Mouse (Mus musculus): Measurements from ENCODE around the gene Tbx6. TPM values are rescaled to one million over a fixed set of nuclear protein-coding genes. Genes with fewer than 3 reads are reported as not detected.

Gene Tbx6
- polyA plus RNA-seq, 1 experiment = 1.6 TPM

DNA sequence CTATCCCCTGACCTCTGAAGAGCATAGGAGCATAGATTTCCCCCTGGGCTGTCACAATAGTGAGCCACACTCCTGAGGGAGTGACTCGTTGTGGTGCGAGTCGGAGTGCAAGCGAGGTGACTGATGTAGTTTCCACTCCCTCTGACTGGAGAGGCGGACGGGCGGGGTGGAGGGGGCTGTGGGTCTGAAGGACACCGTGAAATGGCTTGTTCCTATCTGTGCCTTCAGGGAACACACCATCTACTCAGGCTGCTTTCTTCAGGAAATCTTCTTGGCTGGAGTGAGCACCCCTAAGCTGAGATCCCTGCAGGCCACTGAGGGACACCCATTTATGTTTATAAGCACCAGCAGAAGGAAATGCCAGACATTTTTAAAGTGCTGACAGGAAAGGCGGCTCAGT is 41.5 kb downstream of the Tbx6 start:
- H3K27ac ChIP-seq (ENCODE audit: insufficient read depth, low read length) = 0 out of 2 replicates have a peak overlapping the region, but pooled peaks have one; percentile 31
- peak overlapping the region; percentile 91 for H3K4me3 ChIP-seq (ENCODE audit: insufficient read depth, low read length)
- TF ChIP-seq CTCF (IDR thresholded peaks at IDR 0.05; ENCODE audit: extremely low read depth, insufficient read depth, low read length) (no peak), POLR2A (IDR thresholded peaks at IDR 0.05; ENCODE audit: extremely low read depth, insufficient read depth, low read length) (0 out of 2 replicates have a peak, but pooled peaks have one; percentile 11)
- peaks cover 2% of the 10 kb centered on the region; the same call in 1 of the 2 replicates for H3K4me1 ChIP-seq (ENCODE audit: control insufficient read depth, insufficient read depth, low read length)

DNA sequence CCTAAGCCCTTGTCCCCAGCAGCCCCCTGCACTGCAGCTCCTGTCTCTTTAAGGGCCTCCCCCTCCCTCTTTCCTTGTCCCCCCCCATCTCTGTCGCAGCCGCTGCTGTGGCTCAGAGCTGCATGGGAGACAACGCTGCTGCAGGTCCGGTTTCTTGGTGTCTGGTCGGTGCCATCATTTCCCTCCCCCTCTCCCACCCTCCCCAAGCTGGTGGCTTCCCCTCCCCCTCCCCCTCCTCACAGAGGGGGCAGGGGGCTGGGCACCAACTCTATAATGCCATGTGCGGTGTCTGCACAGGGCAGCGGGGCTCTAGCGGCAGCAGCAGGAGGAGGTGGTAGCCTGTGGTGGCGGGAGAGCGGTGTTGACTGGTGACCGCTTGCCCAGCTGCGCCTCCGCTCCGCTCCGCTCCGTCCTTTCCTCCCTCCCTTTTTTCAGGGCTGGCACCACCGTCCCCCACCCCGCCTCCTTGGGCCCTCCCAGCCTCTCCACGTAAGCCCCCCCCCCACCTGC is 42.0 kb downstream of the Tbx6 start:
- no peak for TF ChIP-seq CTCF (IDR thresholded peaks at IDR 0.05; ENCODE audit: extremely low read depth, insufficient read depth, low read length)
- TF ChIP-seq POLR2A (IDR thresholded peaks at IDR 0.05; ENCODE audit: extremely low read depth, insufficient read depth, low read length) = peak; percentile 71; the same call in 1 of the 2 replicates
- H3K27ac ChIP-seq (ENCODE audit: insufficient read depth, low read length) = no peak overlapping the region

DNA sequence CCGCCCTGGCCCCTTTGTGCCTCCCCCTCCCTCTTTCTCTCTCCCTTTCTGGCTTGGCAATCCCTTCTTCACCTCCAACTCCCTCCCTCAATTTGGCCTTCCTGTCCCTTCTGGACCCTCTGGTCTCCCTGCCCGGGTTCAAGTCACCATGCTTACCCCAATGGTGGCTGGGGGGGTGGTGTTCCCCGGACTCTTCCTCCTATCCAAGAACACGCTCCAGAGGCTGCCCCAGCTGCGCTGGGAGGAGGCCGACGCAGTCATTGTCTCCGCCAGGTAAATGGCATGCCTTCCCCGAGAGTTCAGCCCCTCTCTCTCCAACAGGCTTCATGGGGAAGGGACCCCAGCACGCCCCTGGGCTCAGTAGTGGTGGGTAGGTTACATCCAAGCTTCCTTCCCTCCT is 42.7 kb downstream of the Tbx6 start:
- TF ChIP-seq POLR2A (IDR thresholded peaks at IDR 0.05; ENCODE audit: extremely low read depth, insufficient read depth, low read length) (no peak), CTCF (IDR thresholded peaks at IDR 0.05; ENCODE audit: extremely low read depth, insufficient read depth, low read length) (no peak)
- Histone ChIP-seq H3K4me3 (ENCODE audit: insufficient read depth, low read length) (peak overlapping the region; percentile 91), H3K27ac (ENCODE audit: insufficient read depth, low read length) (no peak overlapping the region), H3K4me1 (ENCODE audit: control insufficient read depth, insufficient read depth, low read length) (peaks cover 2% of the 10 kb centered on the region; the same call in 1 of the 2 replicates)

More for the DNA sequence above, 42.0 kb downstream of the Tbx6 start:
- H3K4me3 ChIP-seq (ENCODE audit: insufficient read depth, low read length) = peak overlapping the region; percentile 91
- H3K4me1 ChIP-seq (ENCODE audit: control insufficient read depth, insufficient read depth, low read length) = peaks cover 2% of the 10 kb centered on the region; the same call in 1 of the 2 replicates

DNA sequence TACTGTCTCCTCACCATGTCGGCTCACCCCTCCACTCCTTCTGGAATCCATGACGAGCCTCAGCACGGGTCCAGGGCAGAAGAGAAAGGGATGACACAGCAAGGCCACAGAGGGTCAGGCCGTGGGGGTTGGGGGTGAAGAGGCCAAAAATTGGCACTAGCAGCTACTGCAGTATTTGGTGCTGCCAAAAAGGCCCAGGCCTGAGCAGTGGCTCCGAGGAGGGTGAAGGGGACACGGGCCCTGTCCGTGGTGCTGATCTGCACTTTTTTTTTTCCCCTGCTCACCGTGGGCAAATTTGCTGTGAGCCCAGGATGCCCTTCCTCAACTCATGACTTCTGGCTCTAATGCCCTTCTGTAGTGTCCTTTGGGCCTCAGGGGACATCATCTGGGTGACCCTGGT is 44.1 kb downstream of the Tbx6 start:
- peaks cover 2% of the 10 kb centered on the region; the same call in 1 of the 2 replicates for H3K4me1 ChIP-seq (ENCODE audit: control insufficient read depth, insufficient read depth, low read length)
- TF ChIP-seq POLR2A (IDR thresholded peaks at IDR 0.05; ENCODE audit: extremely low read depth, insufficient read depth, low read length) (no peak), CTCF (IDR thresholded peaks at IDR 0.05; ENCODE audit: extremely low read depth, insufficient read depth, low read length) (no peak)
- no peak overlapping the region for H3K4me3 ChIP-seq (ENCODE audit: insufficient read depth, low read length)
- no peak overlapping the region for H3K27ac ChIP-seq (ENCODE audit: insufficient read depth, low read length)

DNA sequence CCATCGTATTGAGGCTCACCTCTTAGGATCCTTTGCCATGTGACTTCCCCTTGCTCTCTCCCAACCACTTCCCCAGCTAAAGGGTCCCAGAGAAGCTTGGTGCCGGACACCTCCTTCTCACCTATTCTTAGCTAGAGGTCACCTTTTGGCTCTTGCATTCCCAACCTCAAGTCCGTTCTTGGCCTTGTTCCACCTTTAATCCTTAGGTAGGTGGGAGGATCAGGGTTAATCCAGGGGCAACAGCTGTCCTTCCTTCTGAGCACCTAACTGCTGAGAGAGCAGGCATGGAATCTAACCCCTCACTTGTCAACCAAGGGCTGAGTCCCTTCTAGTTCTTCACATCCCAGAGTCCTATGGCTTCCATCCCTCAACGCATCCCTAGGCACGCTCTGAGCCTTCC is 44.7 kb downstream of the Tbx6 start:
- no peak overlapping the region for H3K4me3 ChIP-seq (ENCODE audit: insufficient read depth, low read length)
- H3K27ac ChIP-seq (ENCODE audit: insufficient read depth, low read length) = no peak overlapping the region
- TF ChIP-seq CTCF (IDR thresholded peaks at IDR 0.05; ENCODE audit: extremely low read depth, insufficient read depth, low read length) (no peak), POLR2A (IDR thresholded peaks at IDR 0.05; ENCODE audit: extremely low read depth, insufficient read depth, low read length) (no peak)
- H3K4me1 ChIP-seq (ENCODE audit: control insufficient read depth, insufficient read depth, low read length) = peaks cover 2% of the 10 kb centered on the region; the same call in 1 of the 2 replicates

DNA sequence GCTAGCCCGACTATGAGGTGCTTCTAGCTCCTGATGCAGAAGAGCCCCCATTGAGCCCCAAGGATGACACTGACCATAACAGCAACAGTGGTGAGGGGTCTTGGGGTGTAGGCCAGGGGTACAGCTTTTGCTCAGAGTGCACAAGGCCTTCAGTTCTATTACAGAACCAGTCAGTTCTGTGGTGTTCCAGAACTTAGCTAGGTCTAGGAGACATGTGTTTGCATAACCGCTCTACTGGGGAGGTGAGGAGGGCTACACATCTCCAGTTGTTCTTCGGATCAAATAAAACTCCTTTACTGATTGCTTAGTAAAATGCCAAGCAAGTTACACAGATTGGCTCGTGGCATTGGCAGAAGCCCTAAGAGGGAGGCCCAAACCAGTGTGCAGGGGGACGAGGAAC is 50.3 kb downstream of the Tbx6 start, which contains the start of gene 4930451I11Rik:
Gene 4930451I11Rik, minus strand, starts transcription at position 101 of the 400 bp plus-strand sequence.
- TF ChIP-seq CTCF (IDR thresholded peaks at IDR 0.05; ENCODE audit: extremely low read depth, insufficient read depth, low read length) = no peak
- no peak for TF ChIP-seq POLR2A (IDR thresholded peaks at IDR 0.05; ENCODE audit: extremely low read depth, insufficient read depth, low read length)
- Histone ChIP-seq H3K4me1 (ENCODE audit: control insufficient read depth, insufficient read depth, low read length) (no peaks in the 10 kb centered on the region), H3K4me3 (ENCODE audit: insufficient read depth, low read length) (no peak within 1 kb of the TSS), H3K27ac (ENCODE audit: insufficient read depth, low read length) (no peak within 1 kb of the TSS)

DNA sequence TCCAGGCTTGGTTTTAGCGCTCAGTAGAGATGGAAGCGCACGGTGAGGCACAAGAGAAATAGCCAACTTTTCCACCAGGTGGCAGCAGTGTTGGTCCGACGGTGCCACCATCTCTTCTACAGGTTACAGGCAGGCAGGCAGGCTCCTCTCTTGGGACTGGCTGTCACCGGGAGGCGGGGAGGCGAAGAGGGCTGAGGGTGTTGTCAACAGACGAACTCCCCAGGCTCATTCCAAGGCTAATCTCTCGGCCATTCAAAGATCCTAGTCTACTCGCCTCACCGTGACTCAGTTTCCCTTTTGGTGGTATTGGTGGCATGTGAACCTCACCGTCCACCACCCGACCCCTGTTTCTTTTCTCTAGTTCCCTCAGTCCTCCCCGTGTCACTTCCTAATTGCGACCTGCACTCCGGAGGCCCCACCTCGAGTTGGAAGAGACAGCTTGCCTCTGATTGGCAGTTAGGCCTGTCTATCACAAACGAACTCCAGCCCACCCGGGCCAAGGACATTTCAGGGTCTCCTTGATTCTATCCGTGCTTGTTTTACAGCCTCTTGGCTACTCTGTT is 50.8 kb downstream of the Tbx6 start:
- Histone ChIP-seq H3K4me3 (ENCODE audit: insufficient read depth, low read length) (no peak overlapping the region), H3K4me1 (ENCODE audit: control insufficient read depth, insufficient read depth, low read length) (no peaks in the 10 kb centered on the region), H3K27ac (ENCODE audit: insufficient read depth, low read length) (no peak overlapping the region)
- TF ChIP-seq POLR2A (IDR thresholded peaks at IDR 0.05; ENCODE audit: extremely low read depth, insufficient read depth, low read length) (no peak), CTCF (IDR thresholded peaks at IDR 0.05; ENCODE audit: extremely low read depth, insufficient read depth, low read length) (peak; percentile 80)

DNA sequence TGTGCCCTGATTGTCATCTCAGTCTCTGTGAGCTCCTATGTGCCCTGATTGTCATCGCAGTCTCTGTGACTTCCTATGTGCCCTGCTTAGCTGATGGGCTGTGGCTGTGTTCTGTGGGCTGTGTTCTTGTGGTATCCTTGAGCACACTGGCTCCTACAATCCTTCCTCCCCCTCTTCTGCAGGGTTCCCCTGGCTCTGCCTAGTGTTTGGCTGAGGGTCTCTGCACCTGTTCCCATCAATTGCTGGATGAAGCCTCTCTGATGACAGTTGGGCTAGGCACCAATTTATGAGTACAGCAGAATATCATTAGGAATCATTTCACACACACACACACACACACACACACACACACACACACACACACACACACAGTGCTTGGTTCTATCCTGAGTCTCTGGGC is 52.0 kb downstream of the Tbx6 start:
- no peaks in the 10 kb centered on the region for H3K4me1 ChIP-seq (ENCODE audit: control insufficient read depth, insufficient read depth, low read length)
- TF ChIP-seq POLR2A (IDR thresholded peaks at IDR 0.05; ENCODE audit: extremely low read depth, insufficient read depth, low read length) (no peak), CTCF (IDR thresholded peaks at IDR 0.05; ENCODE audit: extremely low read depth, insufficient read depth, low read length) (no peak)
- H3K27ac ChIP-seq (ENCODE audit: insufficient read depth, low read length) = no peak overlapping the region
- no peak overlapping the region for H3K4me3 ChIP-seq (ENCODE audit: insufficient read depth, low read length)

Other genes starting within 250 kb of the Tbx6 start
- gene Eif3c, start 215.1 kb upstream of the Tbx6 start, polyA plus RNA-seq (2012; rRNA removed) = 102 and 103 TPM in 2 replicates
- 0.84 and 0.93 TPM in 2 replicates for gene Apobr, start 196.5 kb upstream of the Tbx6 start, polyA plus RNA-seq (2012; rRNA removed)
- 41.8 and 42.3 TPM in 2 replicates for gene Cln3, start 195.7 kb upstream of the Tbx6 start, polyA plus RNA-seq (2012; rRNA removed)
- 0.19 TPM in 1 of 2 replicates, not detected in the other for gene Il27, start 186.5 kb upstream of the Tbx6 start, polyA plus RNA-seq (2012; rRNA removed)
- gene Nupr1, start 150.6 kb upstream of the Tbx6 start, polyA plus RNA-seq (2012; rRNA removed) = 21.6 and 23.1 TPM in 2 replicates
- 38.1 and 43.4 TPM in 2 replicates for gene Sgf29, start 132.2 kb upstream of the Tbx6 start, polyA plus RNA-seq (2012; rRNA removed)
- gene Sult1a1, start 105.1 kb upstream of the Tbx6 start, polyA plus RNA-seq (2012; rRNA removed) = 14.1 and 16.5 TPM in 2 replicates
- 51.2 and 55.8 TPM in 2 replicates for gene Bola2, start 86.1 kb upstream of the Tbx6 start, polyA plus RNA-seq (2012; rRNA removed)
- gene Slx1b, start 85.7 kb upstream of the Tbx6 start, polyA plus RNA-seq (2012; rRNA removed) = 31.2 and 33.8 TPM in 2 replicates
- gene Coro1a, start 73.7 kb upstream of the Tbx6 start, polyA plus RNA-seq (2012; rRNA removed) = 204 and 218 TPM in 2 replicates
- 246 and 283 TPM in 2 replicates for gene Mapk3, start 21.9 kb upstream of the Tbx6 start, polyA plus RNA-seq (2012; rRNA removed)
- gene Gdpd3, start 15.1 kb upstream of the Tbx6 start, polyA plus RNA-seq (2012; rRNA removed) = 2.5 and 3.1 TPM in 2 replicates
- 539 and 545 TPM in 2 replicates for gene Ypel3, start 4.5 kb upstream of the Tbx6 start, polyA plus RNA-seq (2012; rRNA removed)
- 75.4 and 77.7 TPM in 2 replicates for gene Ppp4c, start 11.0 kb downstream of the Tbx6 start, polyA plus RNA-seq (2012; rRNA removed)
- 108 and 124 TPM in 2 replicates for gene Fam57b, start 16.2 kb downstream of the Tbx6 start, polyA plus RNA-seq (2012; rRNA removed)
- 0.67 TPM in 1 of 2 replicates, not detected in the other for gene 4930451I11Rik, start 50.2 kb downstream of the Tbx6 start, polyA plus RNA-seq (2012; rRNA removed)
- 45.9 and 52.6 TPM in 2 replicates for gene Doc2a, start 65.9 kb downstream of the Tbx6 start, polyA plus RNA-seq (2012; rRNA removed)
- 58.5 and 69.2 TPM in 2 replicates for gene Hirip3, start 80.5 kb downstream of the Tbx6 start, polyA plus RNA-seq (2012; rRNA removed)
- gene Ino80e, start 80.9 kb downstream of the Tbx6 start, polyA plus RNA-seq (2012; rRNA removed) = 55.6 and 59.3 TPM in 2 replicates
- gene Taok2, start 103.2 kb downstream of the Tbx6 start, polyA plus RNA-seq (2012; rRNA removed) = 103 and 104 TPM in 2 replicates
- 31.9 and 35.9 TPM in 2 replicates for gene Tmem219, start 141.4 kb downstream of the Tbx6 start, polyA plus RNA-seq (2012; rRNA removed)
- 188 and 198 TPM in 2 replicates for gene Kctd13, start 147.4 kb downstream of the Tbx6 start, polyA plus RNA-seq (2012; rRNA removed)
- gene Asphd1, start 168.1 kb downstream of the Tbx6 start, polyA plus RNA-seq (2012; rRNA removed) = 55.7 and 63.8 TPM in 2 replicates
- gene Sez6l2, start 169.1 kb downstream of the Tbx6 start, polyA plus RNA-seq (2012; rRNA removed) = 236 and 261 TPM in 2 replicates
- 252 and 253 TPM in 2 replicates for gene Cdipt, start 194.4 kb downstream of the Tbx6 start, polyA plus RNA-seq (2012; rRNA removed)
- 1.1 and 2.0 TPM in 2 replicates for gene Cdiptos, start 194.6 kb downstream of the Tbx6 start, polyA plus RNA-seq (2012; rRNA removed)
- 8.0 and 8.2 TPM in 2 replicates for gene Mvp, start 233.1 kb downstream of the Tbx6 start, polyA plus RNA-seq (2012; rRNA removed)
- 1.8 and 2.2 TPM in 2 replicates for gene Pagr1b, start 235.0 kb downstream of the Tbx6 start, polyA plus RNA-seq (2012; rRNA removed)
- gene Pagr1a, start 235.9 kb downstream of the Tbx6 start, polyA plus RNA-seq (2012; rRNA removed) = 41.1 and 50.4 TPM in 2 replicates
- 97.1 and 109 TPM in 2 replicates for gene Gm42742, start 239.6 kb downstream of the Tbx6 start, polyA plus RNA-seq (2012; rRNA removed)
- gene Prrt2, start 239.7 kb downstream of the Tbx6 start, polyA plus RNA-seq (2012; rRNA removed) = 371 and 405 TPM in 2 replicates
- gene Maz, start 245.6 kb downstream of the Tbx6 start, polyA plus RNA-seq (2012; rRNA removed) = 157 and 173 TPM in 2 replicates

Measured in cortical plate, adult 2 months (tissue).